Mouse (Mus musculus) limb, embryonic 11.5 days (tissue): ENCODE measurements at regions not wholly inside any gene's neighbourhood (a gene's known extent, or its start where the extent isn't known, plus 50 kb on each side); places are given as distances from the start of the nearest gene placed in this dataset.

Experiments used
- ATAC-seq: fragments of 200-750 bp; cut with Nextera tagmentation; 2 replicates; pipeline ENCODE4 v1.8.0; 2017; ENCODE audit warnings: low read depth; ENCODE audit not compliant: insufficient number of reproducible peaks, low FRiP score, low TSS enrichment
- DNase-seq: peaks from one replicate; pipeline ENCODE4 v3.0.0-alpha.2; 2015; ENCODE audit warnings: low spot score
- H3K27ac ChIP-seq: fragments of 300-500 bp; sonication (generic); replicated peaks from 2 replicates; pipeline ENCODE4 v1.5.1; 2014; ENCODE audit warnings: low read depth, mild to moderate bottlenecking, low read length
- H3K27me3 ChIP-seq: fragments of 300-500 bp; sonication (generic); 2 replicates; pipeline ENCODE4 v1.6.1; 2014; ENCODE audit warnings: mild to moderate bottlenecking, low read length, mixed read lengths; ENCODE audit not compliant: control insufficient read depth, insufficient read depth
- H3K36me3 ChIP-seq: fragments of 300-500 bp; sonication (generic); 2 replicates; pipeline ENCODE4 v1.6.1; 2014; ENCODE audit warnings: mild to moderate bottlenecking, low read length, moderate library complexity, mixed read lengths; ENCODE audit not compliant: control insufficient read depth, insufficient read depth
- H3K4me1 ChIP-seq: fragments of 300-500 bp; sonication (generic); 2 replicates; pipeline ENCODE4 v1.6.1; 2014; ENCODE audit warnings: low read length, mixed read lengths; ENCODE audit not compliant: control insufficient read depth, insufficient read depth
- H3K4me2 ChIP-seq: fragments of 300-500 bp; sonication (generic); 2 replicates; pipeline ENCODE4 v1.6.1; 2014; ENCODE audit warnings: low read depth, mild to moderate bottlenecking, moderate library complexity; ENCODE audit not compliant: severe bottlenecking
- H3K4me3 ChIP-seq: fragments of 300-500 bp; sonication (generic); 2 replicates; pipeline ENCODE4 v1.5.1; 2014; ENCODE audit warnings: low read depth, low read length
- H3K9ac ChIP-seq: fragments of 300-500 bp; sonication (generic); 2 replicates; pipeline ENCODE4 v1.6.1; 2014; ENCODE audit warnings: mild to moderate bottlenecking, low read length
- H3K9me3 ChIP-seq: fragments of 300-500 bp; sonication (generic); 2 replicates; pipeline ENCODE4 v1.6.1; 2016; ENCODE audit warnings: low read length; ENCODE audit not compliant: control insufficient read depth
- WGBS: fragments of 180-500 bp; shearing (Covaris S2); extraction: QIAGEN DNeasy Blood & Tissue Kit; methylation state at CpG from one replicate; pipeline ENCODE4 v1.1.7; 2014; 5-methylcytosine and 5-hydroxymethylcytosine counted together

- H3K9ac ChIP-seq = no peak overlapping the region
- no peaks in the 10 kb centered on the region for H3K27me3 ChIP-seq
- DNase-seq (no peak), ATAC-seq (no peak)
- no peaks in the 10 kb centered on the region for H3K4me1 ChIP-seq
- WGBS = 90% methylated on average over 1 of the region's 1 CpGs
- H3K36me3 ChIP-seq = no peaks in the 10 kb centered on the region
- no peaks in the 10 kb centered on the region for H3K9me3 ChIP-seq
- H3K4me3 ChIP-seq = no peak overlapping the region
- H3K4me2 ChIP-seq = no peak overlapping the region
- no peak overlapping the region for H3K27ac ChIP-seq
Observed at GRCm38 (mm10) chr3:18460267-18460666, 512.1 kb downstream of the Cypt12 start.

GRCm38 (mm10) chr3:18471846-18472245 lies 523.6 kb downstream of the Cypt12 start:
- no peaks in the 10 kb centered on the region for H3K4me1 ChIP-seq
- WGBS = 89% methylated on average over 3 of the region's 3 CpGs
- H3K9me3 ChIP-seq = no peaks in the 10 kb centered on the region

GRCm38 (mm10) chr3:18479557-18479956 lies 531.3 kb downstream of the Cypt12 start:
- no peaks in the 10 kb centered on the region for H3K9me3 ChIP-seq
- H3K9ac ChIP-seq = no peak overlapping the region
- H3K27me3 ChIP-seq = no peaks in the 10 kb centered on the region
- ATAC-seq (no peak), DNase-seq (no peak)
- 83% methylated on average over 2 of the region's 2 CpGs for WGBS
- no peak overlapping the region for H3K27ac ChIP-seq
- no peak overlapping the region for H3K4me3 ChIP-seq
- no peak overlapping the region for H3K4me2 ChIP-seq
- no peaks in the 10 kb centered on the region for H3K4me1 ChIP-seq
- no peaks in the 10 kb centered on the region for H3K36me3 ChIP-seq

More at GRCm38 (mm10) chr3:18471846-18472245, 523.6 kb downstream of the Cypt12 start:
- no peaks in the 10 kb centered on the region for H3K36me3 ChIP-seq
- no peak overlapping the region for H3K27ac ChIP-seq
- DNase-seq (no peak), ATAC-seq (no peak)
- H3K9ac ChIP-seq = no peak overlapping the region
- no peak overlapping the region for H3K4me3 ChIP-seq
- H3K4me2 ChIP-seq = no peak overlapping the region
- H3K27me3 ChIP-seq = no peaks in the 10 kb centered on the region

GRCm38 (mm10) chr3:18482006-18482405 lies 533.8 kb downstream of the Cypt12 start:
- WGBS = 79% methylated on average over 2 of the region's 2 CpGs

GRCm38 (mm10) chr3:18488886-18489285 lies 540.7 kb downstream of the Cypt12 start:
- H3K9ac ChIP-seq = no peak overlapping the region
- H3K36me3 ChIP-seq = no peaks in the 10 kb centered on the region
- no peaks in the 10 kb centered on the region for H3K9me3 ChIP-seq
- no peak for DNase-seq
- no peak overlapping the region for H3K4me3 ChIP-seq
- no peak overlapping the region for H3K27ac ChIP-seq
- no peaks in the 10 kb centered on the region for H3K27me3 ChIP-seq
- no peak overlapping the region for H3K4me2 ChIP-seq
- no peak for ATAC-seq
- no peaks in the 10 kb centered on the region for H3K4me1 ChIP-seq
- 92% methylated on average over 2 of the region's 2 CpGs for WGBS

More at GRCm38 (mm10) chr3:18482006-18482405, 533.8 kb downstream of the Cypt12 start:
- ATAC-seq = no peak
- Histone ChIP-seq H3K4me3 (no peak overlapping the region), H3K4me1 (no peaks in the 10 kb centered on the region), H3K27me3 (no peaks in the 10 kb centered on the region), H3K9me3 (no peaks in the 10 kb centered on the region), H3K27ac (no peak overlapping the region), H3K4me2 (no peak overlapping the region), H3K9ac (no peak overlapping the region), H3K36me3 (no peaks in the 10 kb centered on the region)
- no peak for DNase-seq

GRCm38 (mm10) chr3:18522562-18522961 lies 574.4 kb downstream of the Cypt12 start:
- no peaks in the 10 kb centered on the region for H3K9me3 ChIP-seq
- 48% methylated on average over 3 of the region's 3 CpGs for WGBS
- H3K9ac ChIP-seq = no peak overlapping the region
- no peak overlapping the region for H3K27ac ChIP-seq
- H3K27me3 ChIP-seq = no peaks in the 10 kb centered on the region
- no peaks in the 10 kb centered on the region for H3K36me3 ChIP-seq
- no peak overlapping the region for H3K4me2 ChIP-seq
- ATAC-seq = no peak
- no peak for DNase-seq
- no peak overlapping the region for H3K4me3 ChIP-seq
- H3K4me1 ChIP-seq = no peaks in the 10 kb centered on the region

GRCm38 (mm10) chr3:18524011-18524410 lies 575.8 kb downstream of the Cypt12 start:
- Histone ChIP-seq H3K9ac (no peak overlapping the region), H3K4me3 (no peak overlapping the region), H3K4me1 (no peaks in the 10 kb centered on the region), H3K4me2 (no peak overlapping the region), H3K27ac (no peak overlapping the region), H3K36me3 (no peaks in the 10 kb centered on the region), H3K9me3 (no peaks in the 10 kb centered on the region), H3K27me3 (no peaks in the 10 kb centered on the region)
- DNase-seq = no peak
- WGBS = 81% methylated on average over 2 of the region's 2 CpGs
- no peak for ATAC-seq

GRCm38 (mm10) chr3:18557201-18557600 lies 609.0 kb downstream of the Cypt12 start:
- ATAC-seq (no peak), DNase-seq (no peak)
- H3K9me3 ChIP-seq = no peaks in the 10 kb centered on the region
- H3K4me2 ChIP-seq = no peak overlapping the region
- no peaks in the 10 kb centered on the region for H3K27me3 ChIP-seq
- H3K9ac ChIP-seq = no peak overlapping the region
- H3K4me3 ChIP-seq = no peak overlapping the region
- no peaks in the 10 kb centered on the region for H3K36me3 ChIP-seq
- H3K27ac ChIP-seq = no peak overlapping the region
- WGBS = 85% methylated on average over 2 of the region's 2 CpGs
- H3K4me1 ChIP-seq = no peaks in the 10 kb centered on the region

- Histone ChIP-seq H3K9me3 (no peaks in the 10 kb centered on the region), H3K27ac (no peak overlapping the region), H3K4me3 (no peak overlapping the region), H3K36me3 (no peaks in the 10 kb centered on the region), H3K4me1 (no peaks in the 10 kb centered on the region), H3K27me3 (no peaks in the 10 kb centered on the region), H3K4me2 (no peak overlapping the region), H3K9ac (no peak overlapping the region)
- ATAC-seq (no peak), DNase-seq (no peak)
- WGBS = 80% methylated on average over 4 of the region's 4 CpGs
Observed at GRCm38 (mm10) chr3:18560282-18560785, 612.1 kb downstream of the Cypt12 start.
